Mouse (Mus musculus): Measurements from ENCODE around the gene Enho. TPM values are rescaled to one million over a fixed set of nuclear protein-coding genes. Genes with fewer than 3 reads are reported as not detected.

Gene Enho
- polyA plus RNA-seq, 1 experiment from 2014 or later = 3.0 TPM

- ATAC-seq = no peak
- TF ChIP-seq CTCF (IDR thresholded peaks at IDR 0.05) = no peak
- ChIA-PET POLR2A (interaction anchor here (1.0 kb wide), 1 partner anchor 44 kb away, joined by 3 read pairs; no protein-coding TSS in a partner anchor), CTCF (no interaction called here)
- no peaks in the 10 kb centered on the region for H3K27me3 ChIP-seq
- DNase-seq (ENCODE audit: low read depth, low spot score) = no peak
- in situ Hi-C loops (cut with MboI; ENCODE audit: low pct_unique_long_range_greater_than_20kb) = no loop called here
Observed at GRCm38 (mm10) chr4:41662723-41663122, 22.6 kb upstream of the Enho start.

DNA sequence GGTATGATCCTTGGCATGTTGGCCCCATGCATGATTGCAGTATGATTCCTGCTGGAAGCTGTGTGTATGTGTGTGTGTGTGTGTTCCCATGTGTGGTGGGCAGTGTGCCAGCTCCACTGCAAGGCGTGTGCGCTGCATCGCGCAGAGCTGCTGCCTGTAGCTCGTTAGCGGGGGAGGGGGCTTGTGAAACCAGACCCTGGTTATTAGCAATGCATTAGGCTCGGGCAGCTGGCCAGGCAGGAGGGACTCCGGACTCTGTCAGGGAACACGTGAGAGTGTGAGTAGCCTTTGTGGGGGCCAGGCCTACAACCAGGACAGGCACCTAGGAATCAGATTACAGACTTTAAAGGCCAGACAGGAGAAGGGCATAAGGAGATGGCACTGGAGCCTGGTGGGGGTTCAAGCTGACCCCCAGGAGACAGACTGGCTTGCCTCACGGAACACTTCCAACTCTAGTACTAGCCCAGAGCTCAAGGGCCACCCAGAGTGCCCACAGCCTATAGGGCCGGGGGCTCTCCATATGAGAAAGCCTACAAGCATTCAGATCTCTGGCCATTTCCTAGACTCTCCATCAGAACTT lies 20.8 kb upstream of the Enho start:
- H3K27me3 ChIP-seq = no peaks in the 10 kb centered on the region
- in situ Hi-C loops (cut with MboI; ENCODE audit: low pct_unique_long_range_greater_than_20kb) = no loop called here
- CTCF ChIA-PET = interaction anchor here (1.0 kb wide), 1 partner anchor 138 kb away, joined by 3 read pairs; no protein-coding TSS in a partner anchor
- no peak for TF ChIP-seq CTCF (IDR thresholded peaks at IDR 0.05)
- DNase-seq (ENCODE audit: low read depth, low spot score) = no peak
- POLR2A ChIA-PET = no interaction called here
- no peak for ATAC-seq

DNA sequence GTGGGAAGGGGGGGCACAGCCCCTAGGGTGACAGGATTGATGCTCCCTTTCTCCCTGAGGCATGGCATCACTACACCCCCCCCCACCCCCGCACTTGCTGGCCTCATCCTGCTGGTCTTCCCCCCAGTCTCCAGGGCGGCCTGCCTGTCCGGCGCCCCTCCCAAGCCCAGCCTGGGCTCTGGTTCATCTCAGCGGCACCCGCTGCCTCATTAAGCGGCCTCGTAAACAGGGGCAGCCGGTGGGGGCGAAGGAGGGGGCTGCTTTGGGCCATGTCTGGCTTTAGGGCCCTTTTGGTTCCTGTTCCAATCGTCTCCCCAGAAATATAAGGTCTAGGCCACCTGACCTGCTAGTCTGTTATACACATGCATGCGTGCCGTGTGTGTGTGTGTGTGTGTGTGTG lies 19.4 kb upstream of the Enho start:
- no peaks in the 10 kb centered on the region for H3K27me3 ChIP-seq
- DNase-seq (ENCODE audit: low read depth, low spot score) (no peak), ATAC-seq (no peak)
- CTCF ChIA-PET = no interaction called here
- in situ Hi-C loops (cut with MboI; ENCODE audit: low pct_unique_long_range_greater_than_20kb) = loop anchor here (5.0 kb wide), 1 partner anchor 48 kb away; no protein-coding TSS in a partner anchor
- no peak for TF ChIP-seq CTCF (IDR thresholded peaks at IDR 0.05)
- POLR2A ChIA-PET = no interaction called here

DNA sequence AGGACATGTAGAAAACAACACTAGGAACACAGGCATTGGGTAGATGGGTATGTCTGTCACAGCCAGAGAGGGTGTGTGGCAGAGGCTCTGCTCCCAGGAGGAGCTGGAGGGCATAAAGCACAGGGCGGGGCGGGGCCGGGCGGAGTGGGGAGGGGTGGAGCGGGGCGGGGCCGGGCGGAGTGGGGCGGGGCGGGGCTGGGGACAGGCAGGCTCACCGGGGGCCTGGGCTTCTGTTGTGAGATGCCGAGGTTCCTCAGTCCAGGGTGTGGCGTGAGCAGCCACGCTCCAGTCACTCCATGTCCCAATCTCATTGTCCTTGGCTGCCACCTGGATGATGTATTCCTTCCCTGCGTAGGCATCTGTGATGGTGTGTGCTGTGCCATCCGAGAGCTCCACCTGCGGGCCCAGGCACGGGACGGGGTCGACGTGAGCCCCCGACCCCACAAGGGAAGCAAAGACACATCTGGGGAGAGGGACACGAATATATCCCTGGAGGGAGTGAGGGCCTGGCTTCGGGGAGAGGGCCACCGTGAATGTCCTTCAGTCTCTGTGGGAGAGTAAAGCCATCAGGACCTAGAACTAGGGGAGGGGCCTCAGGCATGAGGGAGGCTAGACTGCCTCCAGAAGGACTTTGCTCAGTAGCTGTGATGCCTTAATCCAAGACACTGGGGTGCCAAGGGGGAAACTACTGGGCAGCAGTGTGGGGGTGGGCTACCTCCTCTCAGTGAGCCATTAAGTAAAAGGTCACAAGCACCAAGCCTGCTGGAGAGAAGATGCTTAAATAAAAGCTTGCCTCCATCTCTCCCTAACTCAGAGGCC lies 18.7 kb upstream of the Enho start:
- TF ChIP-seq CTCF (IDR thresholded peaks at IDR 0.05) = no peak
- ATAC-seq = no peak
- ChIA-PET CTCF (no interaction called here), POLR2A (no interaction called here)
- in situ Hi-C loops (cut with MboI; ENCODE audit: low pct_unique_long_range_greater_than_20kb) = loop anchor here (5.0 kb wide), 1 partner anchor 49 kb away; no protein-coding TSS in a partner anchor
- no peaks in the 10 kb centered on the region for H3K27me3 ChIP-seq
- no peak for DNase-seq (ENCODE audit: low read depth, low spot score)

- no peak for DNase-seq (ENCODE audit: low read depth, low spot score)
Observed at GRCm38 (mm10) chr4:41655525-41655924, 15.4 kb upstream of the Enho start.

GRCm38 (mm10) chr4:41654217-41654616 lies 14.1 kb upstream of the Enho start:
- POLR2A ChIA-PET = no interaction called here
- CTCF ChIA-PET = interaction anchor here (0.7 to 4.9 kb wide), 9 partner anchors 13 to 189 kb away, joined by 3 to 19 read pairs (median 3); no protein-coding TSS in a partner anchor
- H3K27me3 ChIP-seq = no peaks in the 10 kb centered on the region
- no peak for ATAC-seq
- TF ChIP-seq CTCF (IDR thresholded peaks at IDR 0.05) = no peak
- in situ Hi-C loops (cut with MboI; ENCODE audit: low pct_unique_long_range_greater_than_20kb) = loop anchor here (5.0 kb wide), 1 partner anchor 102 kb away; no protein-coding TSS in a partner anchor
- DNase-seq (ENCODE audit: low read depth, low spot score) = no peak

More at GRCm38 (mm10) chr4:41655525-41655924, 15.4 kb upstream of the Enho start:
- no peak for TF ChIP-seq CTCF (IDR thresholded peaks at IDR 0.05)
- POLR2A ChIA-PET = no interaction called here
- in situ Hi-C loops (cut with MboI; ENCODE audit: low pct_unique_long_range_greater_than_20kb) = loop anchor here (5.0 kb wide), 1 partner anchor 52 kb away; no protein-coding TSS in a partner anchor
- CTCF ChIA-PET = interaction anchor here (4.9 kb wide), 1 partner anchor 104 kb away, joined by 19 read pairs; no protein-coding TSS in a partner anchor
- no peaks in the 10 kb centered on the region for H3K27me3 ChIP-seq
- ATAC-seq = no peak

- no peak for TF ChIP-seq CTCF (IDR thresholded peaks at IDR 0.05)
Observed at GRCm38 (mm10) chr4:41653730-41654129, 13.6 kb upstream of the Enho start.

GRCm38 (mm10) chr4:41653296-41653695 lies 13.2 kb upstream of the Enho start:
- no peaks in the 10 kb centered on the region for H3K27me3 ChIP-seq
- in situ Hi-C loops (cut with MboI; ENCODE audit: low pct_unique_long_range_greater_than_20kb) = loop anchor here (5.0 kb wide), 1 partner anchor 101 kb away; no protein-coding TSS in a partner anchor
- POLR2A ChIA-PET = no interaction called here
- ATAC-seq (no peak), DNase-seq (ENCODE audit: low read depth, low spot score) (no peak)
- CTCF ChIA-PET = interaction anchor here (0.7 to 4.9 kb wide), 15 partner anchors 12 to 188 kb away, joined by 3 to 19 read pairs (median 3); no protein-coding TSS in a partner anchor
- TF ChIP-seq CTCF (IDR thresholded peaks at IDR 0.05) = peak; percentile 88

More at GRCm38 (mm10) chr4:41653730-41654129, 13.6 kb upstream of the Enho start:
- DNase-seq (ENCODE audit: low read depth, low spot score) = no peak
- POLR2A ChIA-PET = no interaction called here
- no peaks in the 10 kb centered on the region for H3K27me3 ChIP-seq
- in situ Hi-C loops (cut with MboI; ENCODE audit: low pct_unique_long_range_greater_than_20kb) = loop anchor here (5.0 kb wide), 1 partner anchor 101 kb away; no protein-coding TSS in a partner anchor
- CTCF ChIA-PET = interaction anchor here (0.7 to 4.9 kb wide), 13 partner anchors 12 to 188 kb away, joined by 3 to 19 read pairs (median 3); no protein-coding TSS in a partner anchor
- no peak for ATAC-seq

- CTCF ChIA-PET = interaction anchor here (0.6 to 1.8 kb wide), 4 partner anchors 96 to 180 kb away, joined by 3 to 9 read pairs (median 4); no protein-coding TSS in a partner anchor
- ATAC-seq = no peak
- no peak for TF ChIP-seq CTCF (IDR thresholded peaks at IDR 0.05)
Observed at GRCm38 (mm10) chr4:41648627-41649026, 8.5 kb upstream of the Enho start.

DNA sequence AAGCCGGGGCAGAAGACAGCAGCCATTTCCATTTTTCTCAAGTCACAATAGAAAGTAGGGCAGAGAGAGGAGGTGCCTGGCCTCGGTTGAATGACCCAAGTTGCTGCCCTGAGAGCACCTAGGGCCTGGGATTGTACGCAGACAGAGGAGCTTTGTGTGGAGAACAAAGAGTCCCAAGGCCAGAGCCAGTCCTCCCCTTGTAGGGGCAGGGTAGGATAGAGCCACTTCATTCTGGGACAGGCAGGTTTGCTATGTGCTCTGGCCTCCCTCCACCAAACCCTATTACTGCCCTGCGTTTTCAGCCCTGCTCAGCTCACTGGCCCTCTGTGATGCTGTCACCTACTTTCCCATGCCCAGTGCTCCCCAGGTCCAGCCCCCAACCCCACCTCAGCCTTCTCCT lies 8.0 kb upstream of the Enho start:
- no peak for TF ChIP-seq CTCF (IDR thresholded peaks at IDR 0.05)
- POLR2A ChIA-PET = no interaction called here
- no peak for ATAC-seq
- H3K27me3 ChIP-seq = no peaks in the 10 kb centered on the region
- in situ Hi-C loops (cut with MboI; ENCODE audit: low pct_unique_long_range_greater_than_20kb) = loop anchor here (5.0 kb wide), 1 partner anchor 36 kb away; no protein-coding TSS in a partner anchor
- CTCF ChIA-PET = no interaction called here
- no peak for DNase-seq (ENCODE audit: low read depth, low spot score)

More at GRCm38 (mm10) chr4:41648627-41649026, 8.5 kb upstream of the Enho start:
- no peaks in the 10 kb centered on the region for H3K27me3 ChIP-seq
- no peak for DNase-seq (ENCODE audit: low read depth, low spot score)
- in situ Hi-C loops (cut with MboI; ENCODE audit: low pct_unique_long_range_greater_than_20kb) = loop anchor here (5.0 kb wide), 1 partner anchor 36 kb away; no protein-coding TSS in a partner anchor
- POLR2A ChIA-PET = no interaction called here

Data from Patski (cell line).